Mouse (Mus musculus): Measurements from ENCODE around the gene Tex21.

GRCm38 (mm10) chr12:76185167-76185816, 61.3 kb downstream of the Tex21 start:
- TF ChIP-seq POLR2A (IDR thresholded peaks at IDR 0.05; ENCODE audit: extremely low read depth, insufficient read depth, low read length) (no peak), CTCF (IDR thresholded peaks at IDR 0.05; ENCODE audit: low read depth, low read length) (no peak)

Measured in liver, adult 2 months (tissue).